Mouse (Mus musculus) brain, embryonic 14.5 days (tissue): ENCODE data around the gene Epn3.

Source experiments
- CTCF ChIP-seq: fragments of 200-500 bp; IDR thresholded peaks from 2 replicates; pipeline ENCODE4 v1.5.1; 2012; ENCODE audit warnings: inconsistent platforms, mild to moderate bottlenecking, moderate library complexity, borderline replicate concordance; ENCODE audit not compliant: insufficient read depth, insufficient read length; ENCODE audit errors: extremely low read depth
- POLR2A ChIP-seq: fragments of 200-500 bp; IDR thresholded peaks from 2 replicates; pipeline ENCODE4 v1.6.1; 2012; ENCODE audit warnings: mild to moderate bottlenecking, inconsistent platforms, borderline replicate concordance; ENCODE audit not compliant: poor library complexity, insufficient read depth, insufficient read length, severe bottlenecking; ENCODE audit errors: extremely low read depth

DNA sequence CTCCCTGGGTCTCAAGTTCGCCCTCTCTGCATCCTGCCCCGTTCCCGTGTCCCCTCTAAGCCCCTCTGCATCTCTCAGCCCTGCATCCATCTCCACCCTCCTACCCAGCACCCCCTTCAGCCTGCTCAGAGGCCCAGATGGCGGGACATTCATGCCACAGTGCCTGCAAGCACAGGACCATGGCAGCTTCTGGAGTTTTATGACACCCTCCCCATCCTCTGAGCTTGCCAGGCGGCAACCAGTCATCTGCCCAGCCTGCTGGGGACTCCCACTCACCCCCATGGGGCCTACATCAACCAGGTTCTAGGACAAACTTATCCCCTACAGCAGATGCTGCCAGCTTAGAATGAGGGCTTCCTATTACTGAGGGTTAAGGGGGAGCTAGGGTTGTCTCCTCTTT, 45.0 kb downstream of the Epn3 start:
- TF ChIP-seq CTCF (no peak), POLR2A (no peak)
